Mouse (Mus musculus) liver, embryonic 11.5 days (tissue): ENCODE results near the gene D630039A03Rik. TPM values are rescaled to one million over a fixed set of nuclear protein-coding genes. Genes with fewer than 3 reads are reported as not detected.

Experiments
- ATAC-seq: fragments of 200-750 bp; cut with Nextera tagmentation; replicated peaks from 2 replicates; pipeline ENCODE4 v1.8.0; 2017; ENCODE audit warnings: moderate number of reproducible peaks, mild to moderate bottlenecking, moderate TSS enrichment, moderate library complexity; ENCODE audit not compliant: low FRiP score
- DNase-seq: peaks from one replicate; pipeline ENCODE4 v3.0.0-alpha.2; 2017; ENCODE audit warnings: low spot score
- H3K27ac ChIP-seq: fragments of 300-500 bp; sonication (generic); 2 replicates; pipeline ENCODE4 v1.5.1; 2014; ENCODE audit warnings: mild to moderate bottlenecking, low read depth, low read length, control low read depth
- H3K27me3 ChIP-seq: fragments of 300-500 bp; sonication (generic); replicated peaks from 2 replicates; pipeline ENCODE4 v1.6.1; 2014; ENCODE audit warnings: low read length, mixed read lengths; ENCODE audit not compliant: control insufficient read depth, insufficient read depth
- H3K36me3 ChIP-seq: fragments of 300-500 bp; sonication (generic); 2 replicates; pipeline ENCODE4 v1.6.1; 2014; ENCODE audit warnings: mild to moderate bottlenecking, low read length, moderate library complexity, mixed read lengths; ENCODE audit not compliant: control insufficient read depth, insufficient read depth
- H3K4me1 ChIP-seq: fragments of 300-500 bp; sonication (generic); replicated peaks from 2 replicates; pipeline ENCODE4 v1.6.1; 2014; ENCODE audit warnings: low read length, mixed read lengths; ENCODE audit not compliant: control insufficient read depth, insufficient read depth
- H3K4me2 ChIP-seq: fragments of 300-500 bp; sonication (generic); 2 replicates; pipeline ENCODE4 v1.6.1; 2014; ENCODE audit warnings: mild to moderate bottlenecking, control low read depth, moderate library complexity
- H3K4me3 ChIP-seq: fragments of 300-500 bp; sonication (generic); 2 replicates; pipeline ENCODE4 v1.5.1; 2014; ENCODE audit warnings: low read depth, low read length, control low read depth
- H3K9ac ChIP-seq: fragments of 300-500 bp; sonication (generic); 2 replicates; pipeline ENCODE4 v1.6.1; 2014; ENCODE audit warnings: low read depth, low read length, control low read depth
- H3K9me3 ChIP-seq: fragments of 300-500 bp; sonication (generic); 2 replicates; pipeline ENCODE4 v1.6.1; 2016; ENCODE audit warnings: low read length, inconsistent platforms, mixed read lengths; ENCODE audit not compliant: control insufficient read depth
- WGBS: fragments of 180-500 bp; shearing (Covaris S2); extraction: QIAGEN DNeasy Blood & Tissue Kit; methylation state at CpG from one replicate; pipeline ENCODE4 v1.1.7; 2014; 5-methylcytosine and 5-hydroxymethylcytosine counted together
- polyA plus RNA-seq: library from polyadenylated mRNA; unstranded; fragments of >200 nt; fragmentation: Nextera tagmentation; extraction: Ambion mirVana; gene quantifications from 2 replicates; pipeline ENCODE4 v1.2.1, GENCODE M21; 2014

The D630039A03Rik gene
- polyA plus RNA-seq, 1 experiment from 2014 or later, result 0.48 TPM

GRCm38 (mm10) chr4:57940631-57941030 lies 24.5 kb upstream of the D630039A03Rik start:
- no peaks in the 10 kb centered on the region for H3K27me3 ChIP-seq
- H3K27ac ChIP-seq, result no peak overlapping the region
- WGBS, result 65% methylated on average over 4 of the region's 4 CpGs
- DNase-seq, result no peak
- ATAC-seq, result no peak
- no peak overlapping the region for H3K4me3 ChIP-seq
- H3K4me2 ChIP-seq, result no peak overlapping the region
- peaks cover 17% of the 10 kb centered on the region for H3K36me3 ChIP-seq
- H3K9me3 ChIP-seq, result no peaks in the 10 kb centered on the region
- no peaks in the 10 kb centered on the region for H3K4me1 ChIP-seq
- H3K9ac ChIP-seq, result no peak overlapping the region

- no peak for ATAC-seq
- Histone ChIP-seq H3K4me1 (no peaks in the 10 kb centered on the region), H3K27ac (no peak overlapping the region), H3K27me3 (no peaks in the 10 kb centered on the region), H3K9me3 (peaks cover 3% of the 10 kb centered on the region; the same call in 1 of the 2 replicates), H3K36me3 (no peaks in the 10 kb centered on the region), H3K4me2 (no peak overlapping the region), H3K9ac (no peak overlapping the region), H3K4me3 (no peak overlapping the region)
- DNase-seq, result no peak
- 81% methylated on average over 6 of the region's 6 CpGs for WGBS
These were observed 21.2 kb upstream of the D630039A03Rik start for GRCm38 (mm10) chr4:57937292-57937691.

GRCm38 (mm10) chr4:57934181-57934580 lies 18.1 kb upstream of the D630039A03Rik start:
- no peak overlapping the region for H3K27ac ChIP-seq
- no peaks in the 10 kb centered on the region for H3K4me1 ChIP-seq
- H3K36me3 ChIP-seq, result no peaks in the 10 kb centered on the region
- no peak for ATAC-seq
- no peak overlapping the region for H3K4me2 ChIP-seq
- peaks cover 3% of the 10 kb centered on the region; the same call in 1 of the 2 replicates for H3K9me3 ChIP-seq
- H3K9ac ChIP-seq, result no peak overlapping the region
- H3K4me3 ChIP-seq, result no peak overlapping the region
- 70% methylated on average over 5 of the region's 5 CpGs for WGBS
- H3K27me3 ChIP-seq, result no peaks in the 10 kb centered on the region
- DNase-seq, result no peak

GRCm38 (mm10) chr4:57930559-57931170 lies 14.6 kb upstream of the D630039A03Rik start:
- 58% methylated on average over 5 of the region's 5 CpGs for WGBS
- no peaks in the 10 kb centered on the region for H3K4me1 ChIP-seq
- H3K9ac ChIP-seq, result no peak overlapping the region
- peaks cover 3% of the 10 kb centered on the region; the same call in 1 of the 2 replicates for H3K9me3 ChIP-seq
- no peaks in the 10 kb centered on the region for H3K27me3 ChIP-seq
- ATAC-seq, result no peak
- H3K36me3 ChIP-seq, result no peaks in the 10 kb centered on the region
- H3K27ac ChIP-seq, result no peak overlapping the region
- no peak overlapping the region for H3K4me3 ChIP-seq
- DNase-seq, result no peak
- no peak overlapping the region for H3K4me2 ChIP-seq

- Histone ChIP-seq H3K27me3 (no peaks in the 10 kb centered on the region), H3K9me3 (peaks cover under 1% of the 10 kb centered on the region; the same call in 1 of the 2 replicates), H3K4me2 (no peak overlapping the region), H3K4me3 (no peak overlapping the region), H3K4me1 (no peaks in the 10 kb centered on the region), H3K36me3 (no peaks in the 10 kb centered on the region), H3K9ac (no peak overlapping the region), H3K27ac (no peak overlapping the region)
- DNase-seq, result no peak
- ATAC-seq, result no peak
- 25% methylated on average over 3 of the region's 3 CpGs for WGBS
These were observed 11.5 kb upstream of the D630039A03Rik start for GRCm38 (mm10) chr4:57927464-57928205.

GRCm38 (mm10) chr4:57924556-57925071 lies 8.5 kb upstream of the D630039A03Rik start:
- DNase-seq (no peak), ATAC-seq (no peak)
- H3K27me3 ChIP-seq, result no peaks in the 10 kb centered on the region
- WGBS, result 76% methylated on average over 6 of the region's 6 CpGs
- H3K9me3 ChIP-seq, result no peaks in the 10 kb centered on the region
- H3K27ac ChIP-seq, result no peak overlapping the region
- no peak overlapping the region for H3K4me2 ChIP-seq
- no peaks in the 10 kb centered on the region for H3K36me3 ChIP-seq
- no peak overlapping the region for H3K9ac ChIP-seq
- no peak overlapping the region for H3K4me3 ChIP-seq
- peaks cover 3% of the 10 kb centered on the region; the same call in 1 of the 2 replicates for H3K4me1 ChIP-seq

- H3K27me3 ChIP-seq, result no peaks in the 10 kb centered on the region
- H3K9me3 ChIP-seq, result no peaks in the 10 kb centered on the region
- H3K4me3 ChIP-seq, result no peak overlapping the region
- ATAC-seq (no peak), DNase-seq (no peak)
- no peak overlapping the region for H3K27ac ChIP-seq
- H3K9ac ChIP-seq, result no peak overlapping the region
- H3K36me3 ChIP-seq, result no peaks in the 10 kb centered on the region
- H3K4me2 ChIP-seq, result no peak overlapping the region
- WGBS, result 66% methylated on average over 5 of the region's 5 CpGs
- H3K4me1 ChIP-seq, result peaks cover 3% of the 10 kb centered on the region; the same call in 1 of the 2 replicates
These were observed 6.1 kb upstream of the D630039A03Rik start for GRCm38 (mm10) chr4:57922171-57922570.

GRCm38 (mm10) chr4:57920522-57920921 lies 4.4 kb upstream of the D630039A03Rik start:
- Histone ChIP-seq H3K27ac (no peak overlapping the region), H3K4me2 (no peak overlapping the region), H3K36me3 (no peaks in the 10 kb centered on the region), H3K9ac (no peak overlapping the region), H3K27me3 (peaks cover under 1% of the 10 kb centered on the region; the same call in 1 of the 2 replicates), H3K4me3 (no peak overlapping the region), H3K9me3 (no peaks in the 10 kb centered on the region), H3K4me1 (peaks cover 3% of the 10 kb centered on the region; the same call in 1 of the 2 replicates)
- WGBS, result 91% methylated on average over 1 of the region's 1 CpGs
- no peak for ATAC-seq
- DNase-seq, result no peak
